Mouse (Mus musculus): ENCODE results near the gene Ccr7.

The Ccr7 gene

GRCm38 (mm10) chr11:99113111-99113510, 41.8 kb downstream of the Ccr7 start:
- no peak for DNase-seq

- no peak for DNase-seq
These were observed 42.2 kb downstream of the Ccr7 start for GRCm38 (mm10) chr11:99112700-99113099.

- DNase-seq, result no peak
These were observed 43.2 kb downstream of the Ccr7 start for GRCm38 (mm10) chr11:99111631-99112030.

- DNase-seq, result peak; percentile 85
These were observed 43.7 kb downstream of the Ccr7 start for GRCm38 (mm10) chr11:99111155-99111554.

GRCm38 (mm10) chr11:99110370-99111110, 44.3 kb downstream of the Ccr7 start:
- DNase-seq, result no peak

- DNase-seq, result no peak
These were observed 46.6 kb downstream of the Ccr7 start for GRCm38 (mm10) chr11:99108296-99108695.

GRCm38 (mm10) chr11:99105981-99106726, 48.7 kb downstream of the Ccr7 start:
- DNase-seq, result no peak

GRCm38 (mm10) chr11:99104609-99105410, 50.1 kb downstream of the Ccr7 start:
- DNase-seq, result no peak

GRCm38 (mm10) chr11:99102575-99103270, 52.2 kb downstream of the Ccr7 start:
- no peak for DNase-seq

GRCm38 (mm10) chr11:99101693-99102092, 53.2 kb downstream of the Ccr7 start:
- no peak for DNase-seq

GRCm38 (mm10) chr11:99100215-99100614, 54.7 kb downstream of the Ccr7 start:
- no peak for DNase-seq

GRCm38 (mm10) chr11:99099516-99099915, 55.4 kb downstream of the Ccr7 start:
- no peak for DNase-seq

- DNase-seq, result no peak
These were observed 56.0 kb downstream of the Ccr7 start for GRCm38 (mm10) chr11:99098924-99099323.

GRCm38 (mm10) chr11:99096996-99097774, 57.7 kb downstream of the Ccr7 start:
- DNase-seq, result peak; percentile 18

GRCm38 (mm10) chr11:99096417-99096816, 58.5 kb downstream of the Ccr7 start:
- no peak for DNase-seq

- DNase-seq, result no peak
These were observed 59.1 kb downstream of the Ccr7 start for GRCm38 (mm10) chr11:99095759-99096158.

GRCm38 (mm10) chr11:99094911-99095676, 59.8 kb downstream of the Ccr7 start:
- no peak for DNase-seq

Data from layer of hippocampus, adult 9-11 months (tissue).